Mouse (Mus musculus) forebrain, embryonic 15.5 days (tissue): Measurements from ENCODE around the gene Jup. TPM values are rescaled to one million over a fixed set of nuclear protein-coding genes. Genes with fewer than 3 reads are reported as not detected.

Experiments used
- ATAC-seq: fragments of 200-750 bp; cut with Nextera tagmentation; replicated peaks from 2 replicates; pipeline ENCODE4 v1.8.0; 2017; ENCODE audit warnings: mild to moderate bottlenecking, moderate TSS enrichment, moderate library complexity
- H3K27ac ChIP-seq: fragments of 300-500 bp; sonication (generic); replicated peaks from 2 replicates; pipeline ENCODE4 v1.5.1; 2015; ENCODE audit warnings: mild to moderate bottlenecking, inconsistent platforms
- H3K27me3 ChIP-seq: fragments of 300-500 bp; sonication (generic); 2 replicates; pipeline ENCODE4 v1.6.1; 2015; ENCODE audit warnings: inconsistent platforms
- H3K36me3 ChIP-seq: fragments of 300-500 bp; sonication (generic); 2 replicates; pipeline ENCODE4 v1.6.1; 2015; ENCODE audit warnings: mild to moderate bottlenecking, inconsistent platforms
- H3K4me1 ChIP-seq: fragments of 300-500 bp; sonication (generic); 2 replicates; pipeline ENCODE4 v1.6.1; 2015; ENCODE audit warnings: inconsistent platforms
- H3K4me2 ChIP-seq: fragments of 300-500 bp; sonication (generic); replicated peaks from 2 replicates; pipeline ENCODE4 v1.6.1; 2015; ENCODE audit warnings: mild to moderate bottlenecking, inconsistent platforms
- H3K4me3 ChIP-seq: fragments of 300-500 bp; sonication (generic); 2 replicates; pipeline ENCODE4 v1.5.1; 2015; ENCODE audit warnings: mild to moderate bottlenecking, inconsistent platforms
- H3K9ac ChIP-seq: fragments of 300-500 bp; sonication (generic); replicated peaks from 2 replicates; pipeline ENCODE4 v1.6.1; 2015; ENCODE audit warnings: mild to moderate bottlenecking, inconsistent platforms
- H3K9me3 ChIP-seq: fragments of 300-500 bp; sonication (generic); 2 replicates; pipeline ENCODE4 v1.6.1; 2016; ENCODE audit warnings: inconsistent platforms
- WGBS: fragments of 180-500 bp; shearing (Covaris S2); methylation state at CpG from one replicate; pipeline ENCODE4 v1.1.7; 2015; ENCODE audit warnings: mixed read lengths; 5-methylcytosine and 5-hydroxymethylcytosine counted together
- polyA plus RNA-seq: library from polyadenylated mRNA; unstranded; fragments of >200 nt; fragmentation: Nextera tagmentation; extraction: Ambion mirVana; gene quantifications from 2 replicates; pipeline ENCODE4 v1.2.1, GENCODE M21; 2015

Jup gene
- polyA plus RNA-seq, 1 experiment from 2014 or later, result 51.4 TPM

DNA sequence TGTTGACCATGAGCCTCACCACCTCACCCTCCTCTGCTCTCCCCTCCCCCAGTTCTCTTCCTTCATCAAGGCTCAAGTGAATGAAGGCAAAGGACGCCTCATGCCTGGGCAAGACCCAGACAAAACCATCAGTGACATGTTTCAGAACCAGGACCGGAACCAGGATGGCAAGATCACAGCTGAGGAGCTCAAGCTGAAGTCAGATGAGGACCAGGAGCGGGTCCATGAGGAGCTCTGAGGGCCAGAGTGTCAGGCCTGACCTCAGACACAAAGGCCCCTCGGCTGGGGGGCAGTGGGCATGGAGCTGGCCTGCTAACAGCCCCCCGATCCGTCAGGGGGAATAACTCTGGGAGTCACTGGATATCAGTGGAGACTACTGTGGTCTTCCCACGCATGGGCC lies 26.3 kb upstream of the Jup start:
- Histone ChIP-seq H3K4me1 (0 out of 2 replicates have a peak, but pooled peaks cover 4% of the 10 kb centered on the region), H3K4me3 (no peak overlapping the region), H3K27ac (no peak overlapping the region), H3K9me3 (no peaks in the 10 kb centered on the region), H3K4me2 (no peak overlapping the region), H3K27me3 (no peaks in the 10 kb centered on the region), H3K36me3 (no peaks in the 10 kb centered on the region), H3K9ac (no peak overlapping the region)
- WGBS, result 89% methylated on average over 7 of the region's 7 CpGs
- no peak for ATAC-seq

DNA sequence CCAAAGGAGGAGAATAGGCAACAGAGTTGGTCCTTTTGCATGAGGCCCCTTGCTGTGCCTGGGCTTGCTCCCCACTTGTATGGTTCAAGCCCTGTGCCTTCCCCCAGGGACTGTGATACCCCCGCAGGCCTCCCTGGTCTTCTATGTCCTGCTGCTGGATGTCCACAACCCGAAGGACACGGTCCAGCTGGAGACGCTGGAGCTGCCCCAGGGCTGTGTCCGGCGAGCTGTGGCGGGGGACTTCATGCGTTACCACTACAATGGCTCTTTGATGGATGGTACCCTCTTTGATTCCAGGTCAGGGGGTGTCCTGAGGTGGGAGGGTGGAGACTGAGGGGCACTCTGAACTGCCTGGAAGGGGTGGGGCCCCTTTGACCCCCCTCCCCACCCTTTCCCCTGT lies 24.0 kb upstream of the Jup start:
- 80% methylated on average over 8 of the region's 8 CpGs for WGBS
- 0 out of 2 replicates have a peak, but pooled peaks cover 4% of the 10 kb centered on the region for H3K4me1 ChIP-seq
- no peak overlapping the region for H3K4me2 ChIP-seq
- H3K9me3 ChIP-seq, result no peaks in the 10 kb centered on the region
- no peak overlapping the region for H3K9ac ChIP-seq
- no peaks in the 10 kb centered on the region for H3K36me3 ChIP-seq
- peaks cover under 1% of the 10 kb centered on the region; the same call in 1 of the 2 replicates for H3K27me3 ChIP-seq
- no peak overlapping the region for H3K4me3 ChIP-seq
- ATAC-seq, result no peak
- H3K27ac ChIP-seq, result no peak overlapping the region

DNA sequence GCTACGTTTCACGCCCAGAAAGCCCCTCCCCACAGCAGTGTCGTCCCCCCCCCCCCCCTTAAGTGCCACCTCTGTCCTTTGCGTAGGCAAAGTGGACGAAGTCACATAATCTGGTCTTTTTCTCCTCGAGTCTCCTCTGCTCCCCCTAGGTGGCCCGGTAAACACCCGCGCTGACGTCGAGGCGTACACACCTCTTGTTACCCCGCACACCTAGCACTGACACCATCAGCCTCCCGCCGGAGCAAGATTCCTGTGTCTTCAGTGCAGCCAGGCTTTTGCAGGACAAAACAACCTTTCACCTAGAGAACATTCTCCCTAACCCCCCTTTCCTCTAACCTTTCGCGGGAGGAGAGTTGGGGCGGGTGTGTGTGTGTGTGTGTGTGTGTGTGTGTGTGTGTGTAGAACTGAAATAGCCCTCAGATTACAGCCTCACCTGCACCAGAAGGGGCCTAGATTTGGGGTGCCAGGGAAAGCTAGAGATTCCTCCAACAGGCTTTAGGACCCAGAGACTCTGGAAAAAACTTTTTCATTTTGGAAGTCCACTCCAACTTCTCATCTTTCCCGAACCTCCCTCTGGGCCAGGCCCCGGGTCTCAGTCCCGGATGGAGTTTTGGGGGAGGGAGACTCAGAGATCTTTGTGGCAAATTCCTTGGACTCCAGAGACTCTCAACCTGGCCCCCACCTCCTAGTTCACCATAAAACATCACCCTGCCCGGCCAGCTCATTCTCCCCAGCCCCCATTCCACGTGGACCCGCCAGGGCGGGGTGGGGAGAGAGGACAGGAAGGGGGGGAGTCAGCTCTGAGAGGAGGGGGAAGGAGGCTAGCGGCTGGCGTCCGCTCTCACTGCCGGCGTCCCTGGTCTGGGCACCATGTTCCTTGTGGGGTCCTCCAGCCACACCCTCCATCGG lies 17.6 kb upstream of the Jup start, which contains the start of gene Fkbp10:
Gene Fkbp10, plus strand, starts transcription at position 784 of the 909 bp plus-strand sequence.
- WGBS, result 1% methylated on average over 30 of the region's 31 CpGs
- Histone ChIP-seq H3K4me3 (peak within 1 kb of the TSS; percentile 78), H3K36me3 (no peaks in the 10 kb centered on the region), H3K4me1 (peaks cover 24% of the 10 kb centered on the region), H3K9ac (peak within 1 kb of the TSS; percentile 76), H3K9me3 (no peaks in the 10 kb centered on the region), H3K4me2 (peak within 1 kb of the TSS; percentile 78), H3K27me3 (peaks cover 14% of the 10 kb centered on the region; the same call in 1 of the 2 replicates), H3K27ac (peak within 1 kb of the TSS; percentile 61)
- ATAC-seq, result no peak; the same call in none of the 2 replicates

DNA sequence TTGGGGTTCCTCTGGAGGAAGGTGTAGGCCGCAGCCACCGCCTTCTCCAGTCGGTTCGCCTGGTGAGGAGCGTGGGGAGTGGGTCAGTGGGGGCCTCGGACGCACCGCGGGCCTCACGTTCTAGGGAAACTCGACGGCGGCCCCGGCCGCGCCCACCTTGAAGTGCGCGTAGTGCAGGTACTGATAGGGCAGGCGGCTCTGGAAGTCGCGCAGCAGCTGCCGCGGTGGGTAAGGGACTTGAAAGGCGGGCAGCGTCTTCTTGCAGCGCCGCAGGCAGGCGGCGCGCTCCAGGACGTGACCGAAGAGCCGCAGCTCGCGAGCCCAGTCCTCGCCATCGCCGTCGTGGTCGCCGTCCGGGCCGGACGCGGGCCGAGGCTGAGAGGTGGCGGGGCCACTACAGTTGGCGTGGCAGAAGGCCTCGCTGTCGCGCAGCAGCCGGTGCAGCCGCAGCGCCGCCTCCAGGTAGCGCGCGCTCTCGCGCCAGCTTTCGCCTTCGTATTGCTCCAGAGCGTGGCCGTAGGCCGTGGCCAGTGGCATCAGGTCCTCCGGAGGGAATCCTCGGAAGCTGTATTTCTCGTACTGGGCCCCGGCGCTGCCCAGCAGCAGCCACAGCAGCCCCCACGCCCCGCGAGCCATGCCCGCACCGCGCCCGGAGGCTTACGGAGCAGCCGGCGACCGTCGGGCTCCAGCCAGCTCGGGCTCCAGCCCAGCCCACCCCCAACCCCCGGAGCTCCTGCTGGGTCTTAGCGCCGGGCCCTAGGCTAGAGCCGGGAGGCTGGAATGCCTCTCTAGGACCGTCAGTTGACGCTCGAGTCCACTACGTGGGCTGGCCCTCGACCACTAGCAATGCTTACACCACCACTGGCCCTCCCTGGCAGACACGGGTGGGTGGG lies 16.7 kb upstream of the Jup start, which contains the start of gene P3h4:
Gene P3h4, minus strand, starts transcription at position 816 of the 893 bp plus-strand sequence.
- Histone ChIP-seq H3K27me3 (peaks cover 14% of the 10 kb centered on the region; the same call in 1 of the 2 replicates), H3K4me1 (peaks cover 24% of the 10 kb centered on the region), H3K27ac (peak within 1 kb of the TSS; percentile 61), H3K4me2 (peak within 1 kb of the TSS; percentile 78), H3K9ac (peak within 1 kb of the TSS; percentile 76), H3K36me3 (no peaks in the 10 kb centered on the region), H3K4me3 (peak within 1 kb of the TSS; percentile 78), H3K9me3 (no peaks in the 10 kb centered on the region)
- peak; percentile 93 for ATAC-seq
- WGBS, result 2% methylated on average over 92 of the region's 93 CpGs

DNA sequence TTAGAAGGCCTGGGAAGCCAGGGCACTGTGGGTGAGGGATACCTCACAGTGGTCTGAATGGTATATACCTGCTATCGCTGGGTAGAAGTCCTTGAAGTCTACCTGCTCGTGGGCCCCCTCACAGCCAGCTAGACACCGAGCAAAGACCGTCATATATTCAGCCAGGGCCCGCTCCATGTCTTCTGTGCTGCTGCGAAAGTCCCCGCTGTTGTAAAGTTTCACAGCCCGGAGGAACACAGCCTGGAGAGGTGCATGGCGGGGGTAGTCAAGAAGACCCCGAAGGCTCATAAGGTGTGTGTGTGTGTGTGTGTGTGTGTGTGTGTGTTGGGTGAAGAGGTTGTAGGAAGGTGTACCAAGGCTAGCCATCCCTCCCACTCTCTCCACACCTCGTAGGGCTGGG lies 16.0 kb upstream of the Jup start:
- Histone ChIP-seq H3K27ac (no peak overlapping the region), H3K9ac (peak overlapping the region; percentile 76; the same call in 1 of the 2 replicates), H3K4me1 (peaks cover 24% of the 10 kb centered on the region), H3K27me3 (peaks cover 14% of the 10 kb centered on the region; the same call in 1 of the 2 replicates), H3K36me3 (no peaks in the 10 kb centered on the region), H3K9me3 (no peaks in the 10 kb centered on the region), H3K4me3 (peak overlapping the region; percentile 78), H3K4me2 (peak overlapping the region; percentile 78)
- ATAC-seq, result no peak
- 82% methylated on average over 11 of the region's 11 CpGs for WGBS

DNA sequence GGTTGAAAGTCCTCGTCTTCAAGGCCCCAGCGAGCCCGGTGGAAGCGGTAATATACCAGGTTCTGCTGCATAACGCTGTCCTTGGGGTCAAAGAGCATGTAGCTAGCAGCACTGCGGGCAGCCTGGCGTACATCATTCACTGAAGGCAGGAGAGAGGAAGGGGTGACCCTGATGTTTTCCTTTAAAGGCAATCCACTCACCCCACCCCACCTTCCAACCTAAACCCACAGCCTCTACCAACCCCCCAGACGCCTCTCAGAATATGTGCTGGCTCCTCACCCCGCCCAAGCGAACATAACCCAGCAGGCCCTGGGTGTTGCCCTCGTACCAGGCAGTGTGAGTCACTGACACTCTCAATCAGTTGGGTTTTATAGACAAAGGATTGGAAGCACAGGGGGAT lies 14.2 kb upstream of the Jup start:
- Histone ChIP-seq H3K36me3 (no peaks in the 10 kb centered on the region), H3K4me2 (no peak overlapping the region), H3K9me3 (no peaks in the 10 kb centered on the region), H3K27me3 (peaks cover 14% of the 10 kb centered on the region; the same call in 1 of the 2 replicates), H3K9ac (no peak overlapping the region), H3K27ac (no peak overlapping the region), H3K4me1 (peaks cover 24% of the 10 kb centered on the region), H3K4me3 (no peak overlapping the region)
- no peak for ATAC-seq
- 85% methylated on average over 11 of the region's 11 CpGs for WGBS

DNA sequence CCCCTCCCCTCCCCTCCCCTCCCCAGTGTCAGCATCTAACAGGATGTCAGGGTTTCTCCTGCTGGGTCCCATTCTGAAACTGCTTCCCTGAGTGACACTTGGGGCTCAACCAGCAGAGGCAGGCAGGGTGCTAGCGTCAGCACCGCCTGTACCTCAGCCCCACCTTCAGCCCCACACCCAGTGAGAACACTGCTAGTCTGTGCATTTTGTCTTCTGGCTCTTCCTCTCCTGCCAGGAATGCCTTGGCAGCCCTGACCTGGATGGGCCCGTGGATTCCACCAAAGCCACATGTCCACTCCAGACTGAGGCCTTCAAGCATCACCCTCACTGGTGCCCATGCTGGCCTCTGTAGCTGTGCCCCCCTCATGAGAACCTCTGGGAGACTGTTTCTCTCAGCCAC lies 12.1 kb upstream of the Jup start:
- H3K9me3 ChIP-seq, result no peaks in the 10 kb centered on the region
- H3K4me3 ChIP-seq, result no peak overlapping the region
- H3K9ac ChIP-seq, result no peak overlapping the region
- no peaks in the 10 kb centered on the region for H3K27me3 ChIP-seq
- WGBS, result 90% methylated on average over 3 of the region's 3 CpGs
- H3K27ac ChIP-seq, result no peak overlapping the region
- ATAC-seq, result no peak
- peaks cover 14% of the 10 kb centered on the region for H3K4me1 ChIP-seq
- H3K4me2 ChIP-seq, result no peak overlapping the region
- no peaks in the 10 kb centered on the region for H3K36me3 ChIP-seq

DNA sequence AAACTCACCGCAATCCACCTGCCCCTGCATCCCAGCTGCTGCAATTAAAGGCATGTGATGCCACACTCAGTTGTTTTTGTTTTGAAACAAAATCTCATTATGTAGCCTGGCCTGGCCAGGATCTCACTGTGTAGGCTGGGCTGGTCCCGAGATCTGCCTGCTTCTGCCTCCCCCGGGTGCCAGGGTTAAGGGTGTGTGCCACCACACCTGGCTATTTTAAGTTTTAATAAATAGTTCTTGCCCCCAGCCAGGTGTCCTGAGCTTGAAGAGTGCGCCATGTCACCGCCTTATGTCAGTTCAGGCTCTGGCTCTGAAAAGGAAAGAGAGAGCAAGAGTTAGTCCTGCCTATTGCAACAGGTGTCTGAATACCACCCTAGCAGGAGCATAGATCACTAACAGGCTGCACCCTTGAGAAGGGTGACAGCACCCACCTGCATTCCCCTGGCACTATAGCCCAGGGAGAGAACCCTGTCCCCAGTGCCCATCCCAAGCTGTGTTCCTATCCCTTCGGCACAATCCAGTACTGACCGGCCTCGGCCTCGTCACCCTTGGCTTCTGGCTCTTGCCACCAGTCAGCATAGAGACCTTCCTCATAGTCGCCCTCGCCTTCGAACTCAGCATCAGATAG lies 11.4 kb upstream of the Jup start:
- H3K4me2 ChIP-seq, result no peak overlapping the region
- no peak overlapping the region for H3K27ac ChIP-seq
- no peaks in the 10 kb centered on the region for H3K27me3 ChIP-seq
- 90% methylated on average over 12 of the region's 12 CpGs for WGBS
- no peaks in the 10 kb centered on the region for H3K36me3 ChIP-seq
- no peaks in the 10 kb centered on the region for H3K9me3 ChIP-seq
- ATAC-seq, result no peak
- H3K4me3 ChIP-seq, result no peak overlapping the region
- H3K4me1 ChIP-seq, result peaks cover 11% of the 10 kb centered on the region
- H3K9ac ChIP-seq, result no peak overlapping the region

DNA sequence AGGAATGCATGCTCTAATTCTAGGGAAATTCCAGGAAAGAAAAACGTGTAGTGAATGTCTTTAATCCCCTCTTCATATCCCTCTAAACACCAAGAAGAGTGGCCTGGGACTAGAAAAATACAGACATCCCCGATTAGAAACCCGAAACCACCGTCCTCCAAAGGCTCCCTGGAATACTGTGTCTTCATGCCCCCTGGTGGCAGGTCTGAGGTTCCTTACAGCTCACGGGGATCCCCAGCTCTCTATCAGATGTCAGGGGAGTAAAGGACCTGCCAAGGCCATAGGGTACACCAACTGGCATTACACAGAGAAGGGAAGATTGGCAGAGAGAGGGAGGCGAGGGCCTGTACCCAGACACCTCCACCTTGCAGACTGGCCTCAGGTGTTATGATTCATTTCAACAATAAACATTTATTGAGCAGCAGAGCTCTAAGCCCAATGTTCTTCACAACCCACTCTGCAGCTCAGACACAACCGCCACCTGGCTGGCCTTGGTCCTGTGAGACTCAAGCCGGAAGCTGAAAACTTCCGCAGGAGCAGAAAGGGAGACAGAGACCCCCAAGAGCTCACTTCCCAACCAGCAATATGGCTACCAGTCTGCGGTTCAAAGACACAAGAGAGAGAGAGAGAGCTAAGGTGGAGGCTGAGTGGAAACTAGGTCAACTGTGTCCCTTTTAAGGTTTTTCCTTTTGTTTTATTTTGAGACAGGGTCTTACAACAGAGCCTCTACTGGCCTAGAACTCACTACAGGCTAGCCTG lies 10.7 kb upstream of the Jup start:
- no peaks in the 10 kb centered on the region for H3K9me3 ChIP-seq
- H3K36me3 ChIP-seq, result no peaks in the 10 kb centered on the region
- ATAC-seq, result no peak; the same call in 1 of the 2 replicates
- H3K27me3 ChIP-seq, result no peaks in the 10 kb centered on the region
- H3K27ac ChIP-seq, result no peak overlapping the region
- H3K4me1 ChIP-seq, result peaks cover 4% of the 10 kb centered on the region
- no peak overlapping the region for H3K4me2 ChIP-seq
- H3K9ac ChIP-seq, result no peak overlapping the region
- no peak overlapping the region for H3K4me3 ChIP-seq
- WGBS, result 47% methylated on average over 10 of the region's 10 CpGs

DNA sequence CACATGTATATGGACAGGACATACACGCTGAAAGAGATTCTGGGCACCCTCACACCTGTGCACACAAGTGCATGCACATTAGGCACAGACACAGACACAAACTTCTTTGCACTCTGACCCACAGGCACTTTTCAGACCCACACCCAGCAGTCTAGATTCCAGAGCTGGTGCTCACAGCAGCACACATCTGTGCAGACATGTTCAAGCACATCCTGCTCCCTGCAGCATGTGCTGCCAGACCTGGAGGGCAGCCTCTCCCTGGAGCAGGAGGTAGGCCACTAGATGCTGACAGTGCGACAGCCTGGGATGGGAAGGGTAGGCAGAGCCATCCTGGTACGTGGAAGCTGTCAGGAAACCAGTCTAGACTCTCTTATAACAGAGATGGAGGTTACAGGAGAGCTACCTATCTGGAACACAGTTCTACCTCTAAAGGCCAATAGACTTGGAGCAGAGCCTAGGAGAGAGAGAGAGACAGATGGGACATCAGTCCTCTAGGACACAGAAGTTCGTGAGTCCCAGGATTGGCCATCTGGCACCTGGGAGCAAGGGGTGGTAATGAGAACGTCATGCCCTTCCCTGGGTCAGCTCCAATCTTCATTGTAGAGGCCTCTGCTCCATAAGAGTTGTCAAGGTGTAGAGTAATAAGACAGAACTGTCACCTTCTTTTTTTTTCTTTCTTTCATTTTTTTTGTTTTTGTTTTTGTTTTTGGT lies 9.6 kb upstream of the Jup start:
- Histone ChIP-seq H3K4me2 (no peak overlapping the region), H3K27me3 (no peaks in the 10 kb centered on the region), H3K4me3 (no peak overlapping the region), H3K9me3 (no peaks in the 10 kb centered on the region), H3K4me1 (0 out of 2 replicates have a peak, but pooled peaks cover 2% of the 10 kb centered on the region), H3K9ac (no peak overlapping the region), H3K27ac (no peak overlapping the region), H3K36me3 (no peaks in the 10 kb centered on the region)
- ATAC-seq, result no peak
- 80% methylated on average over 5 of the region's 5 CpGs for WGBS
